Mouse (Mus musculus): ENCODE measurements at regions not wholly inside any gene's neighbourhood (a gene's known extent, or its start where the extent isn't known, plus 50 kb on each side); places are given as distances from the start of the nearest gene placed in this dataset.
A peak's percentile ranks its signal among the peaks of the same experiment; 100 is the strongest.

- DNase-seq, result no peak
These were observed 1817.9 kb upstream of the Tmeff2 start for GRCm38 (mm10) chr1:49082555-49082954.

- peak; percentile 72 for DNase-seq
These were observed 1800.9 kb upstream of the Tmeff2 start for GRCm38 (mm10) chr1:49099573-49099972.

GRCm38 (mm10) chr1:49109090-49109489 is 1791.4 kb upstream of the Tmeff2 start:
- peak; percentile 23 for DNase-seq

GRCm38 (mm10) chr1:49109511-49109910 is 1790.9 kb upstream of the Tmeff2 start:
- peak; percentile 12 for DNase-seq

All from cerebellum, adult 9-10 months (tissue).